In the genomic region with DNA sequence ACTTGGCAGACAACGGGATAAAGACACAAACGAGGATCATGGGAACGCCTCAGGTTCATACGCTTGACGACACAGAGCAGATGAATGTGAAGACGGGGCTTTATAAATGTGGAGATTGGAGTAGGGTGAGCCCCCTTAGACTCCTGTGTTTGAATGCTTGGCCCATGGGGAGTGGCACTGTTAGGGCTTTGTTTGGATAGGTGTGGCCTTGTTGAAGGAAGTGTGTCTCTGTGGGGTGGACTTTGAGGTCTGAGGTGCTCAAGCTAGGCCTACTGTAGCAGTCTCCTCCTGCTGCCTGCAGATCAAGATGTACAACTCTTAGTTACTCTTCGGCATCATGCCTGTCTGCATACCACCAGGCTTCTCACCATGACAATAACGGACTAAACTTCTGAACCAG, we compare ENCODE assay signal across 30 mouse cellular contexts. TPM values are rescaled to one million over a fixed set of nuclear protein-coding genes. Genes with fewer than 3 reads are reported as not detected.
DNase-seq lines count a peak whose midpoint lies in the region; ATAC-seq lines count a peak whose summit lies in the region.
"Had no signal": no experiment of that assay in that cellular context is flagged by ENCODE, and none has a peak within 500 bp of the region (broad histone marks: within the 10 kb centered on the region; RNA-seq: fewer than 3 reads in every experiment).

No protein-coding gene starts in this region.

- peaks cover 9% of the 10 kb centered on the region; the same call in 1 of the 2 replicates for H3K36me3 ChIP-seq in intestine, embryonic 15.5 days
- H3K36me3 ChIP-seq in heart, embryonic 12.5 days: peaks cover 55% of the 10 kb centered on the region

- H3K9ac ChIP-seq in intestine, embryonic 15.5 days: no peak overlapping the region
- H3K9ac ChIP-seq in heart, embryonic 12.5 days: no peak overlapping the region
- H3K9ac ChIP-seq: embryonic facial prominence, embryonic 13.5 days; forebrain, embryonic 12.5 days; forebrain, embryonic 15.5 days; heart, embryonic 13.5 days; hindbrain, embryonic 14.5 days had no signal

- H3K4me3 ChIP-seq in intestine, embryonic 15.5 days (replicated peaks): no peak overlapping the region
- H3K4me3 ChIP-seq in heart, embryonic 12.5 days: no peak overlapping the region
- H3K4me3 ChIP-seq: embryonic facial prominence, embryonic 10.5 days; embryonic facial prominence, embryonic 13.5 days; erythroblast, embryonic 14.5 days; forebrain, embryonic 12.5 days; forebrain, embryonic 15.5 days; heart, embryonic 13.5 days had no signal

- no peak overlapping the region for H3K27ac ChIP-seq in intestine, embryonic 15.5 days
- H3K27ac ChIP-seq in heart, embryonic 12.5 days (ENCODE audit: poor library complexity, severe bottlenecking): no peak overlapping the region
- H3K27ac ChIP-seq: embryonic facial prominence, embryonic 10.5 days; embryonic facial prominence, embryonic 13.5 days; forebrain, embryonic 12.5 days; forebrain, embryonic 15.5 days; heart, embryonic 13.5 days; hindbrain, embryonic 14.5 days; hindbrain, postnatal 0 days had no signal

- DNase-seq in ES-CJ7 (ENCODE audit: low read depth, low spot score) (peak; percentile 51), R1 (ENCODE audit: low read depth, low spot score) (peak; percentile 71)
- DNase-seq in urinary bladder, adult 2 months (ENCODE audit: low spot score): no peak
- DNase-seq in cerebellum, postnatal 10 days: no peak
- DNase-seq: adrenal gland, adult 8-10 months; adrenal gland, postnatal 36 days; B cell, adult 2 months; cerebellum, adult 11 months; cerebellum, adult 2 months; cerebellum, adult 9-11 months; cerebellum, postnatal 36 days; embryo, embryonic 11 days; gastrocnemius, postnatal 25 days; heart, adult 18-20 months; heart, postnatal 14 days; heart, postnatal 4 days; kidney, adult 18-20 months had no signal

- H3K27me3 ChIP-seq in intestine, embryonic 15.5 days (replicated peaks): no peaks in the 10 kb centered on the region
- no peaks in the 10 kb centered on the region for H3K27me3 ChIP-seq in heart, embryonic 12.5 days (replicated peaks)
- H3K27me3 ChIP-seq: CH12.LX; embryonic facial prominence, embryonic 13.5 days; forebrain, embryonic 12.5 days; forebrain, embryonic 15.5 days; heart, embryonic 13.5 days had no signal

- 89% methylated on average over 8 of the region's 8 CpGs for WGBS in intestine, embryonic 15.5 days
- WGBS in heart, embryonic 12.5 days: 92% methylated on average over 8 of the region's 8 CpGs

- H3K4me2 ChIP-seq in intestine, embryonic 15.5 days (replicated peaks): no peak overlapping the region
- H3K4me2 ChIP-seq in heart, embryonic 12.5 days: no peak overlapping the region
- H3K4me2 ChIP-seq: embryonic facial prominence, embryonic 13.5 days; forebrain, embryonic 12.5 days; forebrain, embryonic 15.5 days; heart, embryonic 13.5 days; hindbrain, embryonic 14.5 days had no signal

- H3K9me3 ChIP-seq in intestine, embryonic 15.5 days: no peaks in the 10 kb centered on the region
- no peaks in the 10 kb centered on the region for H3K9me3 ChIP-seq in heart, embryonic 12.5 days (replicated peaks)
- H3K9me3 ChIP-seq: embryonic facial prominence, embryonic 10.5 days; embryonic facial prominence, embryonic 13.5 days; forebrain, embryonic 12.5 days; forebrain, embryonic 15.5 days; heart, embryonic 13.5 days had no signal

- H3K4me1 ChIP-seq in intestine, embryonic 15.5 days (replicated peaks): no peaks in the 10 kb centered on the region
- H3K4me1 ChIP-seq in heart, embryonic 12.5 days (replicated peaks): no peaks in the 10 kb centered on the region
- H3K4me1 ChIP-seq: embryonic facial prominence, embryonic 10.5 days; embryonic facial prominence, embryonic 13.5 days; forebrain, embryonic 12.5 days; forebrain, embryonic 15.5 days; heart, embryonic 13.5 days had no signal

- ATAC-seq in intestine, embryonic 15.5 days: peak; percentile 74; the same call in 1 of the 2 replicates
- no peak for ATAC-seq in heart, embryonic 12.5 days (ENCODE audit: insufficient number of reproducible peaks, low FRiP score)
- ATAC-seq: activated CD4-positive, CD25-positive, alpha-beta regulatory T cell, adult 4 months; forebrain, embryonic 15.5 days; hindbrain, postnatal 0 days; inflammation-experienced regulatory T-cells, adult 6 months had no signal

RNA-seq across cellular contexts. Expression of a gene that starts 16.0 kb away (rescaled TPM):
- 42.7 and 42.8 TPM in 2 replicates for polyA plus RNA-seq in intestine, embryonic 15.5 days (2015; fragmentation: Nextera tagmentation; extraction: Ambion mirVana)
- polyA plus RNA-seq in heart, embryonic 12.5 days (2016; fragmentation: Nextera tagmentation; extraction: Ambion mirVana): 42.8 and 43.3 TPM in 2 replicates
- polyA plus RNA-seq in urinary bladder, adult 2 months (2012; rRNA removed): 18.2 and 19.1 TPM in 2 replicates

RNA-seq across cellular contexts. Expression of a gene that starts 16.1 kb away (rescaled TPM):
- polyA plus RNA-seq in intestine, embryonic 15.5 days (2015; fragmentation: Nextera tagmentation; extraction: Ambion mirVana): 19.7 and 20.9 TPM in 2 replicates
- 20.2 and 21.3 TPM in 2 replicates for polyA plus RNA-seq in heart, embryonic 12.5 days (2016; fragmentation: Nextera tagmentation; extraction: Ambion mirVana)
- polyA plus RNA-seq in urinary bladder, adult 2 months (2012; rRNA removed): 11.7 and 15.4 TPM in 2 replicates

RNA-seq across cellular contexts. Expression of a gene that starts 42.7 kb away (rescaled TPM):
- polyA plus RNA-seq in intestine, embryonic 15.5 days (2015; fragmentation: Nextera tagmentation; extraction: Ambion mirVana): 24.4 TPM in 2 replicates
- polyA plus RNA-seq in heart, embryonic 12.5 days (2016; fragmentation: Nextera tagmentation; extraction: Ambion mirVana): 49.1 and 52.5 TPM in 2 replicates
- polyA plus RNA-seq in urinary bladder, adult 2 months (2012; rRNA removed): 42.1 and 45.9 TPM in 2 replicates

RNA-seq across cellular contexts. Expression of a gene that starts 45.8 kb away (rescaled TPM):
- polyA plus RNA-seq in intestine, embryonic 15.5 days (2015; fragmentation: Nextera tagmentation; extraction: Ambion mirVana): 3.9 and 4.3 TPM in 2 replicates
- 2.6 and 2.8 TPM in 2 replicates for polyA plus RNA-seq in heart, embryonic 12.5 days (2016; fragmentation: Nextera tagmentation; extraction: Ambion mirVana)
- 1.1 and 1.5 TPM in 2 replicates for polyA plus RNA-seq in urinary bladder, adult 2 months (2012; rRNA removed)
- polyA plus RNA-seq: erythroblast, embryonic 14.5 days had no signal

Comparison
In these comparisons a context has a peak if more than half of its experiments do, and no peak if none do; other contexts are left out.
1. DNase-seq: peak in ES-CJ7 (single experiment) and R1 (single experiment); none in urinary bladder, adult 2 months (single experiment) and cerebellum, postnatal 10 days (0 of 2).